Mouse (Mus musculus) myocyte (in vitro differentiated cells): ENCODE data around the gene Mrpl53. TPM values are rescaled to one million over a fixed set of nuclear protein-coding genes. Genes with fewer than 3 reads are reported as not detected.

ENCODE experiments used
- H3K27me3 ChIP-seq: one replicate; pipeline ENCODE4 v1.6.1; 2011; ENCODE audit not compliant: control insufficient read depth, insufficient read depth, insufficient read length
- H3K36me3 ChIP-seq: one replicate; pipeline ENCODE4 v1.6.1; 2011; ENCODE audit not compliant: control insufficient read depth, insufficient read depth
- H3K4me2 ChIP-seq: one replicate; pipeline ENCODE4 v1.6.1; 2011; ENCODE audit warnings: low read depth, control low read depth
- H3K4me3 ChIP-seq: one replicate; pipeline ENCODE4 v1.5.1; 2011; ENCODE audit warnings: mild to moderate bottlenecking, control low read depth, moderate library complexity
- H3K79me2 ChIP-seq: one replicate; pipeline ENCODE4 v1.6.1; 2011; ENCODE audit not compliant: control insufficient read depth, insufficient read depth
- H3ac ChIP-seq: one replicate; pipeline ENCODE4 v1.6.1; 2011; ENCODE audit not compliant: control insufficient read depth, insufficient read length
- CEBPB ChIP-seq: IDR thresholded peaks from 2 replicates; pipeline ENCODE4 v1.6.1; 2011; ENCODE audit warnings: mild to moderate bottlenecking, moderate library complexity; ENCODE audit not compliant: poor library complexity, insufficient read depth, severe bottlenecking
- E2F4 ChIP-seq: IDR thresholded peaks from one replicate; pipeline ENCODE4 v1.6.1; 2011; ENCODE audit warnings: mild to moderate bottlenecking, control low read depth, moderate library complexity; ENCODE audit not compliant: insufficient read depth
- MAX ChIP-seq: IDR thresholded peaks from one replicate; pipeline ENCODE4 v1.6.1; 2011; ENCODE audit warnings: low read depth, mild to moderate bottlenecking, control low read depth
- MYOD1 ChIP-seq, 3 experiments: IDR thresholded peaks; one replicate each; pipeline ENCODE4 v1.6.1; 2011; ENCODE audit warnings: control low read depth in 2 of 3, low read depth in 2 of 3, mild to moderate bottlenecking in 2 of 3, moderate library complexity in 1 of 3; ENCODE audit not compliant: insufficient read length in 2 of 3, control insufficient read depth in 1 of 3
- MYOG ChIP-seq, 3 experiments: IDR thresholded peaks; one replicate each; pipeline ENCODE4 v1.6.1; 2011; ENCODE audit warnings: control low read depth in 2 of 3, low read depth in 2 of 3, mild to moderate bottlenecking in 2 of 3; ENCODE audit not compliant: insufficient read length in 2 of 3, control insufficient read depth in 1 of 3, insufficient read depth in 1 of 3
- POLR2A ChIP-seq: IDR thresholded peaks from one replicate; pipeline ENCODE4 v1.6.1; 2011; ENCODE audit warnings: low read depth, mild to moderate bottlenecking, control low read depth, moderate library complexity; ENCODE audit not compliant: insufficient read length
- POLR2AphosphoS2 ChIP-seq: IDR thresholded peaks from one replicate; pipeline ENCODE4 v1.6.1; 2011; ENCODE audit warnings: low read depth, control low read depth; ENCODE audit not compliant: insufficient read length
- REST ChIP-seq: IDR thresholded peaks from one replicate; pipeline ENCODE4 v1.6.1; 2011; ENCODE audit warnings: mild to moderate bottlenecking, control low read depth, moderate library complexity; ENCODE audit not compliant: insufficient read depth, insufficient read length
- SRF ChIP-seq: IDR thresholded peaks from one replicate; pipeline ENCODE4 v1.6.1; 2011; ENCODE audit warnings: low read depth; ENCODE audit not compliant: control insufficient read depth, insufficient read length
- TCF12 ChIP-seq: IDR thresholded peaks from one replicate; pipeline ENCODE4 v1.6.1; 2011; ENCODE audit warnings: mild to moderate bottlenecking, control low read depth; ENCODE audit not compliant: poor library complexity, insufficient read depth, severe bottlenecking
- TCF3 ChIP-seq: IDR thresholded peaks from one replicate; pipeline ENCODE4 v1.6.1; 2011; ENCODE audit warnings: low read depth, control low read depth; ENCODE audit not compliant: insufficient read length
- USF1 ChIP-seq: IDR thresholded peaks from one replicate; pipeline ENCODE4 v1.6.1; 2011; ENCODE audit warnings: low read depth, mild to moderate bottlenecking, control low read depth, moderate library complexity
- polyA plus RNA-seq: library from polyadenylated mRNA; unstranded; fragments of >200 nt; fragmentation: generic; extraction: Trizol; gene quantifications from one replicate; pipeline ENCODE4 v1.2.1, GENCODE M21; 2012; ENCODE audit warnings: missing spikeins

Mrpl53 gene
- polyA plus RNA-seq, 1 experiment = 177 TPM

- H3K27me3 ChIP-seq = no peaks in the 10 kb centered on the region
- peak within 1 kb of the TSS; percentile 61 for H3K4me3 ChIP-seq
- H3ac ChIP-seq = peak within 1 kb of the TSS; percentile 23
- peaks cover 15% of the 10 kb centered on the region for H3K79me2 ChIP-seq
- peak within 1 kb of the TSS; percentile 96 for H3K4me2 ChIP-seq
- TF ChIP-seq MYOD1 (IDR thresholded peaks at IDR 0.05; ENCODE audit: control insufficient read depth in 1 of 3, insufficient read length in 2 of 3, low read depth in 2 of 3) = no peak
- TF ChIP-seq E2F4 = no peak
- TF ChIP-seq CEBPB = no peak
- TF ChIP-seq TCF3 = no peak
- no peak for TF ChIP-seq TCF12
- TF ChIP-seq MAX = no peak
- TF ChIP-seq POLR2A = no peak
- no peak for TF ChIP-seq POLR2AphosphoS2
- no peak for TF ChIP-seq USF1
- TF ChIP-seq SRF = no peak
- TF ChIP-seq REST = no peak
- TF ChIP-seq MYOG (IDR thresholded peaks at IDR 0.05; ENCODE audit: control insufficient read depth in 1 of 3, insufficient read depth in 1 of 3, insufficient read length in 2 of 3, low read depth in 2 of 3) = no peak
- no peaks in the 10 kb centered on the region for H3K36me3 ChIP-seq
Observed at GRCm38 (mm10) chr6:83125331-83125730, 16.5 kb downstream of the Mrpl53 start, which contains the start of gene Ino80b. TSS of gene Ino80b (minus strand) at chr6:83125431.

GRCm38 (mm10) chr6:83127419-83127818 is 18.6 kb downstream of the Mrpl53 start:
- Histone ChIP-seq H3K79me2 (peaks cover 7% of the 10 kb centered on the region), H3K4me2 (no peak overlapping the region), H3K4me3 (no peak overlapping the region), H3K27me3 (no peaks in the 10 kb centered on the region), H3K36me3 (no peaks in the 10 kb centered on the region), H3ac (no peak overlapping the region)
- no peak for TF ChIP-seq REST
- TF ChIP-seq CEBPB = no peak
- no peak for TF ChIP-seq TCF3
- no peak for TF ChIP-seq E2F4
- TF ChIP-seq MYOG (IDR thresholded peaks at IDR 0.05; ENCODE audit: control insufficient read depth in 1 of 3, insufficient read depth in 1 of 3, insufficient read length in 2 of 3, low read depth in 2 of 3) = no peak
- no peak for TF ChIP-seq POLR2A
- no peak for TF ChIP-seq USF1
- no peak for TF ChIP-seq POLR2AphosphoS2
- no peak for TF ChIP-seq SRF
- no peak for TF ChIP-seq TCF12
- TF ChIP-seq MAX = no peak
- no peak for TF ChIP-seq MYOD1 (IDR thresholded peaks at IDR 0.05; ENCODE audit: control insufficient read depth in 1 of 3, insufficient read length in 2 of 3, low read depth in 2 of 3)

- TF ChIP-seq MYOG (IDR thresholded peaks at IDR 0.05; ENCODE audit: control insufficient read depth in 1 of 3, insufficient read depth in 1 of 3, insufficient read length in 2 of 3, low read depth in 2 of 3) (no peak), SRF (no peak), POLR2AphosphoS2 (peak; percentile 72), MYOD1 (IDR thresholded peaks at IDR 0.05; ENCODE audit: control insufficient read depth in 1 of 3, insufficient read length in 2 of 3, low read depth in 2 of 3) (no peak), TCF3 (no peak), POLR2A (peak; percentile 24), E2F4 (no peak), CEBPB (no peak), USF1 (no peak), MAX (no peak), TCF12 (no peak), REST (no peak)
- Histone ChIP-seq H3K4me2 (no peak overlapping the region), H3ac (no peak overlapping the region), H3K79me2 (peaks cover 8% of the 10 kb centered on the region), H3K4me3 (no peak overlapping the region), H3K36me3 (no peaks in the 10 kb centered on the region), H3K27me3 (no peaks in the 10 kb centered on the region)
Observed at GRCm38 (mm10) chr6:83131469-83132034, 22.7 kb downstream of the Mrpl53 start.

GRCm38 (mm10) chr6:83132176-83132919 is 23.5 kb downstream of the Mrpl53 start:
- H3K4me3 ChIP-seq = no peak overlapping the region
- no peaks in the 10 kb centered on the region for H3K36me3 ChIP-seq
- H3K4me2 ChIP-seq = no peak overlapping the region
- H3ac ChIP-seq = no peak overlapping the region
- no peaks in the 10 kb centered on the region for H3K27me3 ChIP-seq
- peaks cover 8% of the 10 kb centered on the region for H3K79me2 ChIP-seq
- TF ChIP-seq USF1 (peak; percentile 60), POLR2A (no peak), MYOD1 (IDR thresholded peaks at IDR 0.05; ENCODE audit: control insufficient read depth in 1 of 3, insufficient read length in 2 of 3, low read depth in 2 of 3) (no peak), SRF (no peak), MYOG (IDR thresholded peaks at IDR 0.05; ENCODE audit: control insufficient read depth in 1 of 3, insufficient read depth in 1 of 3, insufficient read length in 2 of 3, low read depth in 2 of 3) (no peak), TCF12 (no peak), TCF3 (no peak), REST (no peak), MAX (no peak), POLR2AphosphoS2 (peak; percentile 42), E2F4 (no peak), CEBPB (no peak)
